Mouse (Mus musculus) liver, embryonic 12.5 days (tissue): ENCODE measurements around the gene Slfn8. TPM values are rescaled to one million over a fixed set of nuclear protein-coding genes. Genes with fewer than 3 reads are reported as not detected.
"Not testable (repeated sequence)": the region's sequence is repeated elsewhere in the genome, so short reads cannot be mapped to it uniquely, and the experiment has no call there.

ENCODE experiments used
- ATAC-seq: fragments of 200-750 bp; cut with Nextera tagmentation; 2 replicates; pipeline ENCODE4 v1.8.0; 2017; ENCODE audit warnings: moderate number of reproducible peaks, mild to moderate bottlenecking, moderate library complexity
- H3K27ac ChIP-seq: fragments of 300-500 bp; sonication (generic); 2 replicates; pipeline ENCODE4 v1.5.1; 2016; ENCODE audit warnings: mild to moderate bottlenecking
- H3K27me3 ChIP-seq: fragments of 300-500 bp; sonication (generic); replicated peaks from 2 replicates; pipeline ENCODE4 v1.6.1; 2016; ENCODE audit warnings: mild to moderate bottlenecking, moderate library complexity
- H3K36me3 ChIP-seq: fragments of 300-500 bp; sonication (generic); 2 replicates; pipeline ENCODE4 v1.6.1; 2016; ENCODE audit warnings: mild to moderate bottlenecking, moderate library complexity
- H3K4me1 ChIP-seq: fragments of 300-500 bp; sonication (generic); 2 replicates; pipeline ENCODE4 v1.6.1; 2016
- H3K4me2 ChIP-seq: fragments of 300-500 bp; sonication (generic); 2 replicates; pipeline ENCODE4 v1.6.1; 2016; ENCODE audit warnings: mild to moderate bottlenecking, moderate library complexity
- H3K4me3 ChIP-seq: fragments of 300-500 bp; sonication (generic); 2 replicates; pipeline ENCODE4 v1.5.1; 2016; ENCODE audit warnings: mild to moderate bottlenecking, moderate library complexity
- H3K9ac ChIP-seq: fragments of 300-500 bp; sonication (generic); 2 replicates; pipeline ENCODE4 v1.6.1; 2016; ENCODE audit warnings: mild to moderate bottlenecking, moderate library complexity
- H3K9me3 ChIP-seq: fragments of 300-500 bp; sonication (generic); replicated peaks from 2 replicates; pipeline ENCODE4 v1.6.1; 2016; ENCODE audit warnings: mild to moderate bottlenecking, moderate library complexity
- WGBS: fragments of 180-500 bp; shearing (Covaris S2); methylation state at CpG from one replicate; pipeline ENCODE4 v1.1.7; 2016; ENCODE audit not compliant: insufficient replicate concordance; 5-methylcytosine and 5-hydroxymethylcytosine counted together
- polyA plus RNA-seq: library from polyadenylated mRNA; unstranded; fragments of >200 nt; fragmentation: Nextera tagmentation; extraction: Ambion mirVana; gene quantifications from 2 replicates; pipeline ENCODE4 v1.2.1, GENCODE M21; 2016

Slfn8 gene
- polyA plus RNA-seq, 1 experiment from 2014 or later: 0.38 TPM

GRCm38 (mm10) chr11:82987621-82988020, 33.0 kb downstream of the Slfn8 start:
- Histone ChIP-seq H3K27ac (no peak overlapping the region), H3K9me3 (no peaks in the 10 kb centered on the region), H3K4me3 (no peak overlapping the region), H3K36me3 (peaks cover 19% of the 10 kb centered on the region), H3K9ac (no peak overlapping the region), H3K4me2 (no peak overlapping the region), H3K27me3 (no peaks in the 10 kb centered on the region), H3K4me1 (peaks cover 27% of the 10 kb centered on the region)
- no peak for ATAC-seq
- 63% methylated on average over 6 of the region's 6 CpGs for WGBS

DNA sequence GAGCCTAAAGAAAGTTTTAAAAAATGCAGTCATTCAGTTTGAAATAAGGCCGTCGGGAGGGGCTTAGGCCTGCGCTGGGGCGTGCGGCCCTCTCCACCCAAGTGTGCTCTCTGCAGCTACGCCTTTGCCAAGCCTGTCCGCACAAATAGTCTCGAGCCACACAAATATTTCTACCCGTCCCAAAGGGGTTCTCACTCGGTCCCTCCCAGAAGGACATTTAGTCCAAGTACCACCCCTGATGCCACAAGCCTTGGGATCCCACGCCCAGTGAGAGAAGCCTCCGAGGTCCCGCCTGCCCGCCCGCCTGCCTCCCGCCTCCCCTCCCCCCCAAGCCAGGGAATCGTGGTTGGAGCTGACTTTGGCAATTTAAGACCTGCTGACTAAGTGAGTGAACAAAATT, 37.4 kb downstream of the Slfn8 start:
- no peaks in the 10 kb centered on the region for H3K4me1 ChIP-seq
- H3K4me3 ChIP-seq: no peak overlapping the region
- no peak overlapping the region for H3K9ac ChIP-seq
- no peaks in the 10 kb centered on the region for H3K27me3 ChIP-seq
- ATAC-seq: no peak
- no peak overlapping the region for H3K4me2 ChIP-seq
- no peaks in the 10 kb centered on the region for H3K9me3 ChIP-seq
- H3K36me3 ChIP-seq: peaks cover 49% of the 10 kb centered on the region
- H3K27ac ChIP-seq: no peak overlapping the region
- 83% methylated on average over 17 of the region's 17 CpGs for WGBS

- ATAC-seq, H3K4me2 ChIP-seq, H3K4me3 ChIP-seq, H3K27me3 ChIP-seq, H3K27ac ChIP-seq, H3K9ac ChIP-seq, H3K4me1 ChIP-seq, H3K9me3 ChIP-seq: not testable (repeated sequence)
- 64% methylated on average over 2 of the region's 2 CpGs for WGBS
- peaks cover 49% of the 10 kb centered on the region for H3K36me3 ChIP-seq
Measured at GRCm38 (mm10) chr11:82982409-82982808, 38.2 kb downstream of the Slfn8 start.

GRCm38 (mm10) chr11:82973916-82974315, 46.7 kb downstream of the Slfn8 start:
- H3K9ac ChIP-seq: no peak overlapping the region
- no peak overlapping the region for H3K4me2 ChIP-seq
- 19% methylated on average over 5 of the region's 5 CpGs for WGBS
- H3K4me1 ChIP-seq: peaks cover 18% of the 10 kb centered on the region
- ATAC-seq: no peak
- H3K27me3 ChIP-seq: no peaks in the 10 kb centered on the region; the same call in 1 of the 2 replicates
- no peaks in the 10 kb centered on the region for H3K9me3 ChIP-seq
- no peak overlapping the region for H3K4me3 ChIP-seq
- no peak overlapping the region for H3K27ac ChIP-seq
- H3K36me3 ChIP-seq: no peaks in the 10 kb centered on the region

DNA sequence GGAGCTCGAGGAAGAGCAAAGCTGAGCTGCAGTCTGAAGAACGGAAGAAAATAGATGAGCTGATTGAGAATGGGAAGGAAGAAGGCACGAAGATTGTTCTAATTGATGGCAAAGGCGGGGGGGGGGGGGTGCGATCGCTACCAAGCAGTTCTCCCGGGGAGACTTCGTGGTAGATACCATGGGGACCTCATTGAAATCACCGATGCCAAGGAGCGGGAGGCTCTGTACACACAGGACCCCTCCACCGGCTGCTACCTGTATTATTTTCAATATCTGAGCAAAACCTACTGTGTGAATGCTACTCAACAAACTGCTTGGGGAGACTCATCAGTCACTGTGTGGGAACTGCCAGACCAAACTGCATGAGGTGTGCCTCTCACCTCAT, 49.0 kb downstream of the Slfn8 start:
- 62% methylated on average over 11 of the region's 11 CpGs for WGBS
- no peak overlapping the region for H3K4me2 ChIP-seq
- no peak for ATAC-seq

DNA sequence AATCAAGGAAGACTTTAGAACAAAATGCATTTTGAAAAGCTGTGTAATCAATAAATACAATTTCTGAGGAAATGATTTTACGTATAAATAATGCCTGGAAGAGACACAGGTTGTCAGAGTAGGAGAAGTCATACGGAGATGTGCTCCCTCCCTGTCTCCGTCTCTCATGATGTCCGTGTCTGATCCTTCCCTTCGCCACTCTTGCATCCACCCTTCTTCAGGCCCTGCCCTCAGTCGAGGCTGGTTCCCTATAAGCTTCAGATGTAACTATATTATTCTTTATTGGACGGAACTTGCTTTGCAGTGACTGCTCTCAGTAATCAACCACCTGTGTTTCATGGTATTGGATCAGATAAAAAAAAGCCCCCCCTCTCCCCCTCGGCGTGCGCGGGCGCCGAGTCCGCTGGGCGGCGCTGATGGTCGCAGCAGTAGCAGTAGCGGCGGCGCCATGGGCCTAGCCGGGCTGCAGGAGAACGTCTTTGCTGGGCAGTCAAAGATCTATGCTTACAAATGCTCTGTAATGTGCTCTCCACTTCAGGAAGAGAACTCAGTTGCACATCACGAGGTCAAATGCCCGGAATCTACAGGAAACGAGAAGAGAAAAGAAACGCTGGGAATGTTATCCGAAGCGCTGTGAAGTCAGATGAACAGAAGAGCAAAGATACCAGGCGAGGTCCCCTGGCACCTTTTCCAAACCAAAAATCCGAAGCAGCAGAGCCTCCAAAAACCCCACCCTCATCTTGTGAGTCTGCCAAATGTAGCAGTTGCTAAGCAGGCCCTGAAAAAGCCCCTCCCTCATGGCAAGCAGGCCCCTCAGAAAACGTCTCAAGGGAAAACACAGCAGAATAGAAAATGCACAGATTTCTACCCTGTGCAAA, 49.7 kb downstream of the Slfn8 start:
- Histone ChIP-seq H3K4me1 (peaks cover 10% of the 10 kb centered on the region), H3K9ac (peak overlapping the region; percentile 12; the same call in 1 of the 2 replicates)
- no peak for ATAC-seq

More for the DNA sequence above, 49.0 kb downstream of the Slfn8 start:
- Histone ChIP-seq H3K27me3 (no peaks in the 10 kb centered on the region; the same call in 1 of the 2 replicates), H3K4me3 (no peak overlapping the region), H3K9me3 (no peaks in the 10 kb centered on the region), H3K36me3 (no peaks in the 10 kb centered on the region), H3K9ac (no peak overlapping the region), H3K4me1 (peaks cover 10% of the 10 kb centered on the region), H3K27ac (no peak overlapping the region)

DNA sequence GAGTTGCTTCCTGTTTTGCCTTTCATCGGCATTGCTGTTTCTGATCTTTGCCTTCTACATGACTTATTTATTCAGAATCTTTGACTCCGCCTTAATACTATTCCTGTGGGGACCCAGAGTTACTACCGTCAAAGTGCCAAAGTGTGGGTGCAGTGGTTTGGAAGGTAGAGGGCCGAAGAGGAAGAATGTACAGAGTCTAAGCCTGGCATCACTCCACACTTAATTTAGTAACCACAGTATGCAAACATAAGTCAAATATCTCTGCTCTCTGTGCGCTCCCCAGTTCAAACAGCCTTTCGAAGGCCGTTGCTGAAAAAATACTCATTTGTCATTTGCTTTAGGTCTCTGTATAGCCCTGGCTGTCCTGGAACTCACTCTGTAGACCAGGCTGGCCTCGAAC, 58.4 kb downstream of the Slfn8 start:
- Histone ChIP-seq H3K4me1 (no peaks in the 10 kb centered on the region), H3K36me3 (no peaks in the 10 kb centered on the region), H3K9ac (no peak overlapping the region), H3K27me3 (peaks cover 33% of the 10 kb centered on the region; the same call in 1 of the 2 replicates), H3K4me2 (no peak overlapping the region), H3K9me3 (no peaks in the 10 kb centered on the region), H3K27ac (no peak overlapping the region), H3K4me3 (no peak overlapping the region)
- 61% methylated on average over 8 of the region's 8 CpGs for WGBS
- ATAC-seq: no peak

More for the DNA sequence above, 49.7 kb downstream of the Slfn8 start:
- Histone ChIP-seq H3K4me2 (peak overlapping the region; percentile 40), H3K36me3 (no peaks in the 10 kb centered on the region), H3K4me3 (no peak overlapping the region), H3K27me3 (no peaks in the 10 kb centered on the region; the same call in 1 of the 2 replicates), H3K27ac (no peak overlapping the region), H3K9me3 (no peaks in the 10 kb centered on the region)
- WGBS: 12% methylated on average over 31 of the region's 31 CpGs

DNA sequence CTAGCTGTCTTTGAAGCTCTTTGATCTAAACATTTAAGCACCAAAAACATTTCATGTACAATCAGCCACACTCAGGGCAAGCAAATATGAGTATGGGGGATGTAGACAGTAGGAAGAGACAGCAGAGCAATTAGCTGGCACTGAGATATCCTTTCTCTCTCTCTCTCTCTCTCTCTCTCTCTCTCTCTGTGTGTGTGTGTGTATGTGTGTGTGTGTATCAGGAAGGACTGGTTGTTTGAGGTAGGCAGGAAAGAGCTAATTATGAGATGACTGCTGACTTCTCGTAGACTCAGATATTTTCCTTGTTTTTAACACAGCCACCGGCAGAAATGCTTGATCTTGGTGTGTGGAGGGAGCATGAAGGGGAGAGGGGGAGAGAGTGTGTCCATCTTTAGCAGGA, 58.9 kb downstream of the Slfn8 start:
- Histone ChIP-seq H3K27ac (no peak overlapping the region), H3K27me3 (peaks cover 36% of the 10 kb centered on the region), H3K4me1 (no peaks in the 10 kb centered on the region), H3K36me3 (no peaks in the 10 kb centered on the region), H3K4me2 (no peak overlapping the region), H3K9me3 (no peaks in the 10 kb centered on the region), H3K9ac (no peak overlapping the region), H3K4me3 (no peak overlapping the region)
- 59% methylated on average over 2 of the region's 2 CpGs for WGBS
- ATAC-seq: no peak

DNA sequence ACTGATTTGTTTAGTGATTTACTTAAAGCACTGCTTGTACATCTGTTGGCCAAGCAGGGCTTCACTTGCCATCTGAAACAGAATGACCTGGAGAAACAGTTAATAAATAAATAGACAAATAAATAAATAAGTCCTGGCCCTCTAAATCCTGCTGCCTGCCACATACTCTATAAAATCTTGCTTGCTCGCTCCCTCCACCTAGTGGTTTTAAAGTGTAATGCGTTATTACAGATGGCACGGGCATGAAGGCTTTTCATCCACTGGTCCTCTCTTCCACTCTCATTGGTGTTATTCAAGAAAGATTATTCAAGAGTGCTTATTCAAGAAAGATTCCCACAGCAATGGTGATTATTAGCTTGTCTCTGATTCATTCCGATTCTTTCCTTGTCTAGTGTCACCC, 61.0 kb downstream of the Slfn8 start:
- WGBS: 7% methylated on average over 4 of the region's 4 CpGs

GRCm38 (mm10) chr11:82956925-82957324, 63.7 kb downstream of the Slfn8 start:
- Histone ChIP-seq H3K4me3 (no peak overlapping the region), H3K27me3 (peaks cover 74% of the 10 kb centered on the region), H3K27ac (no peak overlapping the region), H3K9ac (no peak overlapping the region), H3K4me1 (peaks cover 5% of the 10 kb centered on the region), H3K9me3 (no peaks in the 10 kb centered on the region), H3K4me2 (no peak overlapping the region), H3K36me3 (no peaks in the 10 kb centered on the region)
- ATAC-seq: no peak
- WGBS: 45% methylated on average over 10 of the region's 10 CpGs

More for the DNA sequence above, 61.0 kb downstream of the Slfn8 start:
- no peak overlapping the region for H3K4me3 ChIP-seq
- no peak overlapping the region for H3K4me2 ChIP-seq
- H3K27ac ChIP-seq: no peak overlapping the region
- H3K36me3 ChIP-seq: no peaks in the 10 kb centered on the region
- no peaks in the 10 kb centered on the region for H3K9me3 ChIP-seq
- no peaks in the 10 kb centered on the region for H3K4me1 ChIP-seq
- H3K9ac ChIP-seq: no peak overlapping the region
- no peak for ATAC-seq
- H3K27me3 ChIP-seq: peaks cover 51% of the 10 kb centered on the region

GRCm38 (mm10) chr11:82954631-82955030, 66.0 kb downstream of the Slfn8 start:
- no peak overlapping the region for H3K9ac ChIP-seq
- no peaks in the 10 kb centered on the region for H3K36me3 ChIP-seq
- ATAC-seq: no peak
- H3K27ac ChIP-seq: no peak overlapping the region
- H3K9me3 ChIP-seq: no peaks in the 10 kb centered on the region
- peaks cover 85% of the 10 kb centered on the region for H3K27me3 ChIP-seq
- WGBS: 58% methylated on average over 6 of the region's 6 CpGs
- H3K4me2 ChIP-seq: no peak overlapping the region
- H3K4me1 ChIP-seq: peaks cover 12% of the 10 kb centered on the region
- H3K4me3 ChIP-seq: no peak overlapping the region

- H3K36me3 ChIP-seq: no peaks in the 10 kb centered on the region
- ATAC-seq: no peak
- H3K9me3 ChIP-seq: no peaks in the 10 kb centered on the region
- H3K27ac ChIP-seq: no peak overlapping the region
- peaks cover 12% of the 10 kb centered on the region for H3K4me1 ChIP-seq
- WGBS: 27% methylated on average over 9 of the region's 9 CpGs
- no peak overlapping the region for H3K9ac ChIP-seq
- no peak overlapping the region for H3K4me3 ChIP-seq
- H3K27me3 ChIP-seq: peaks cover 89% of the 10 kb centered on the region
- peak overlapping the region; percentile 47 for H3K4me2 ChIP-seq
Measured at GRCm38 (mm10) chr11:82952612-82953542, 67.7 kb downstream of the Slfn8 start.
